Comparison of ENCODE assay signal across 16 mouse cellular contexts in the genomic region with DNA sequence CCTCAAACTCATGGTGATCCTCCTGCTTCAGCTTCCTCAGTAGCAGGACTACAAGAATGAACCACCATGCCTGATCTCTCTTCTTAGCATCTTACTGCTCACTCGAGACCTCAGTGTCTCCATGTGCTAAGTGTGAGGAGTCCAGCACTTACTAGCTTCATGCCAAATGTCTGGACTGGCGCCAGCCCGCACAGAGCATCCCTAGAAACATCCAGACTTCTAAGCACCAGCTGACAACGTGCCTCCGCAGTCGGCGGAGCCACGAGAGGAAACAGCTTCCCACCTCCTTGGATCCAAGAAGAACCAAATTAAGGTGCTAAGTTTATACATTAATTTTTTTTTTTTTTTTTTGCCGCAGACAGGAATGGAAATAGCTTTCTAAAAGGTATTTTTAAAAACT.
DNase-seq lines count a peak whose midpoint lies in the region; ATAC-seq and TF ChIP-seq lines count a peak whose summit lies in the region.
"Had no signal": no experiment of that assay in that cellular context is flagged by ENCODE, and none has a peak within 500 bp of the region (broad histone marks: within the 10 kb centered on the region; RNA-seq: fewer than 3 reads in every experiment).

No protein-coding gene starts in this region.

- H3K27me3 ChIP-seq in liver, embryonic 12.5 days (replicated peaks), result no peaks in the 10 kb centered on the region
- H3K27me3 ChIP-seq: heart, embryonic 13.5 days; intestine, embryonic 15.5 days had no signal

- no peak overlapping the region for H3K27ac ChIP-seq in layer of hippocampus, adult 2 months
- no peak overlapping the region for H3K27ac ChIP-seq in liver, embryonic 12.5 days
- H3K27ac ChIP-seq: heart, embryonic 13.5 days; intestine, embryonic 15.5 days; kidney, embryonic 15.5 days; limb, embryonic 12.5 days had no signal

- H3K4me1 ChIP-seq in liver, embryonic 12.5 days, result no peaks in the 10 kb centered on the region
- H3K4me1 ChIP-seq: intestine, embryonic 15.5 days had no signal

- TF ChIP-seq CTCF in layer of hippocampus, adult 2 months (conservative IDR thresholded peaks at IDR 0.05), result no peak

- ATAC-seq in liver, embryonic 12.5 days, result no peak
- ATAC-seq: intestine, embryonic 15.5 days had no signal

- H3K4me2 ChIP-seq in liver, embryonic 12.5 days, result no peak overlapping the region
- H3K4me2 ChIP-seq: heart, embryonic 13.5 days; intestine, embryonic 15.5 days; kidney, embryonic 15.5 days; limb, embryonic 12.5 days; midbrain, embryonic 11.5 days had no signal

- H3K36me3 ChIP-seq in liver, embryonic 12.5 days, result no peaks in the 10 kb centered on the region
- H3K36me3 ChIP-seq: heart, embryonic 13.5 days; intestine, embryonic 15.5 days; kidney, embryonic 15.5 days; limb, embryonic 12.5 days had no signal

- no peak overlapping the region for H3K9ac ChIP-seq in liver, embryonic 12.5 days
- H3K9ac ChIP-seq: heart, embryonic 13.5 days; intestine, embryonic 15.5 days; kidney, embryonic 15.5 days; limb, embryonic 12.5 days had no signal

- DNase-seq in layer of hippocampus, adult 2 months (ENCODE audit: low spot score in 2 of 2), result peak; percentile 32 to 46
- DNase-seq in layer of hippocampus, adult 9-10 months (ENCODE audit: low spot score), result no peak
- peak; percentile 37 to 50 for DNase-seq in frontal cortex, postnatal 25 days (ENCODE audit: low spot score in 2 of 2)
- DNase-seq in left cerebral cortex, postnatal 14 days (ENCODE audit: low spot score in 2 of 2), result peak; percentile 81 to 87
- peak; percentile 80 to 85 for DNase-seq in right cerebral cortex, postnatal 36 days (ENCODE audit: low spot score in 2 of 2)
- DNase-seq in ovary, postnatal 14 days (ENCODE audit: low spot score), result no peak
- DNase-seq in adrenal gland, adult 2 months, result no peak
- DNase-seq: cerebellum, adult 8-10 months; lung, postnatal 36 days; thymus, adult 2 months had no signal

- WGBS in liver, embryonic 12.5 days (ENCODE audit: insufficient replicate concordance), result 76% methylated on average over 9 of the region's 9 CpGs

- no peak overlapping the region for H3K4me3 ChIP-seq in layer of hippocampus, adult 2 months
- no peak overlapping the region for H3K4me3 ChIP-seq in liver, embryonic 12.5 days
- H3K4me3 ChIP-seq: heart, embryonic 13.5 days; intestine, embryonic 15.5 days; kidney, embryonic 15.5 days; limb, embryonic 12.5 days had no signal

- intact Hi-C loops in left cerebral cortex, postnatal 14 days (cut with DNase I), result no loop called here

- H3K9me3 ChIP-seq in liver, embryonic 12.5 days (replicated peaks), result no peaks in the 10 kb centered on the region
- H3K9me3 ChIP-seq: heart, embryonic 13.5 days; intestine, embryonic 15.5 days; kidney, embryonic 15.5 days; limb, embryonic 12.5 days had no signal

Comparison
In these comparisons a context has a peak if more than half of its experiments do, and no peak if none do; other contexts are left out.
1. DNase-seq: peak in layer of hippocampus, adult 2 months (2 of 2), frontal cortex, postnatal 25 days (2 of 2), left cerebral cortex, postnatal 14 days (2 of 2) and right cerebral cortex, postnatal 36 days (2 of 2); none in layer of hippocampus, adult 9-10 months (single experiment), ovary, postnatal 14 days (single experiment) and adrenal gland, adult 2 months (single experiment).